Mouse (Mus musculus): Measurements from ENCODE around the gene Nhsl1.

The Nhsl1 gene

DNA sequence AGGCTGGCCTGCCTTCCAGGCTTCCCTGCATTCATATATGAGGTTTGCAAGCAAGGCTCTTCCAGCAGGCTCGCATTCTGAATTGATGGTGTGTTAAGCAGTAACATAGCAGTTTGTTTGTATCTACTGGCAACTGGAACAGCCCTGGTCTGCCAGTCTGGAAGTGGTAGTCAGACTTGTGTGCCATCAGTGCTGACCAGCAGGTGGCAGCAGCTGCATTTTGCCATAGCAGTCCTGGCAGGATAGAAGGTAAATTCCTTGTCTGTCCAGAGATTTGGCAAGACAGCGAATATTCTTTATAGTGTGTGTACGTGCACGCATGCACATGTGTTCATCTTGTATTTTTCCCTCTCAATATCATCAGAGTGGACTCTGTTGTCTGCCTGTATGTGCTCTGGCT lies 134.6 kb downstream of the Nhsl1 start:
- peak; percentile 83 for DNase-seq

DNA sequence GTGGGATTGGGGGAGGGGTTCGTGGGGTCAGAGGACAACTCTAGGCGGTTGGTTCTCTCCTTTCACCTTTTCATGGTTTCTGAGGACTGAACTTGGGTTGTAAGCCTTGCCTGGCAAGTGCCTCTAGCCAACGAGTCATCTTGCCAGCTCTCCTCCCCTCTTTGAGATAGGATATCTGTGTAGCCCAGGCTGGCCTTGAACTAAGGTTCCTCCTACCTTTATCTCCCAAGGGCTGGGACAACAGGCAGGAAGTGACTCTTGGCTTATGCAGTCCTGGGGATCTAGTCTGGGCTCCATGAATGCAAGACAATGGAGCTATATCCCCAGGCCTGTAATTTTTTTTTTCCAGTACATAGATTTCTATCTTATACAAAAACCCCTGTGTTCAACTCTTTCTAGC lies 135.4 kb downstream of the Nhsl1 start:
- no peak for DNase-seq

DNA sequence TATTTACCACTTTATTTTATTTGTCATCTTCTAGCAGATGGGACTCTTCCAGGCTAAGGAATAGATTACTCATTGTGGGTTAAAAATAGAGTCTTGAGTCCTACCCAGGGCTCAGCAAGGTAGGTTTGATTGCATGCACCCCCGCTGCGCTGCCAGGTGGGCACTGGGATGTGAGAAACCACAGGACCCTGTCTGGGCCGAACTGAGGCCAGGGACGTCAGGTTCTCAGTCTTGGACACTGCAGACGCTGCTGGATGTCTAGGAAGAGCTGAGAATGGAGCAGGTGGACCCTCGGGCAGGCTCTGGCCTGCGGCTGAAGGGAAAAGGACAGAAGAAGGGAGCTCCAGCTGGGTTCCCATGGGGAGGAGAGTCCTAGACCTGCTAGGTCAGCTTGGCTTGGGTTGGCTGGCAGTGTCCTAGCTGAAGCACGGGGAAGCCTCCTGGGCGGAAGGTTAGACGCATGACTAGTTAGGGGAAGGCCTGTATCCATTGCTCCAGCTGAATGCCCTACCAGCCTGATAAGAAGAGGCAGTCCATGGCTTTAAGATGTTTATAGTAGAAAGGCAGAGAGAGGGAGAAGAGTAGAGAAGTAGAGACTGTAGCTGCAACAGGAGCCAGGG lies 136.6 kb downstream of the Nhsl1 start:
- DNase-seq, result no peak

DNA sequence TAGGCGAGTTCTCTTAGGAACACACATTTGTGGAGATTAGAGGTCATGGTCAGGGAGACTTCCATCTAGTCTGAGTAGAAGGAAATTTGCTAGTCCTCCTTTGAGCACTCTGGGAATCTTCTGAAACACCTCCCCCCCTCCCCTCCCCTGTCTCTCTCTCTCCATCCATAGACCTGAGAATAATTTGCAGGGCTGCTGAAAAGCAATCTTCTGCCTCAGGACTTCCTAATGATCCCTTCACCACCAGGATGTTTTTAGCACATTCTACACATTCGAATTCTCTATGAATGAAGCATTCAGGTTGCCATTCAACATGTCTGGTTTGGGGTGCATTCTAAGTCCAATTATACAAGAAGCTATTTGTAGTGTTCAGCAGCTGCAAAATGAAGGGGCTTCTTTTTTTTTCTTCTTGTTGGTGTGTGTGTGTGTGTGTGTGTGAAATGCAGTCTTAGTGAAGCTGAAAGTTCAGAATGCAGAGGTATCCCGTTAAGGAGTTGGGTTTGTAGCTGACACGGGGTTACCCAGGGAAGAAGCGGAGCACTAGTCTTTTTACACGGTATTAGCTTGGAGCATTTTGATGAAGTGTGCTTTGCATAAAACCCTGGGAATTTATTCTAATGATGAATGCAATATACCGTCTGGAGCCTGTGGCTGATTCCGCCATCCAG lies 139.2 kb downstream of the Nhsl1 start:
- DNase-seq, result no peak

DNA sequence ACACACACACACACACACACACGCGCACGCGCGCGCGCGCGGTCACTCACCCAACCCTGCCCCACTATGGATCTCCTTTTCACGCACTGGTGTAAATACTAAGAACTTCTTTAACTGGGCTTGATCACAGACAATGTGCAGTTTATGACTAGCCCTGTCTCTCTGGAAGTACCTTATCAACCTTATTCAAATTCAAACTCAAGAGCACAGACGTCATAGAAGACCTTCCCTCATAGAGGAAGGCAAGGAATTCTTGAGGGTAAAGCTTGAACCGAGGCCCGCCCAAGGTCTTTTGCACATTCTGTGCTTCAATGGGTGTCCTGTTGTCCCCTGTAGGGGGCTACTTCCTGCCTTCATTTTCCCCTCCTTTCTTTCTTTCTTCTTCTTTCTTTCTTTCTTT lies 142.6 kb downstream of the Nhsl1 start:
- no peak for DNase-seq

DNA sequence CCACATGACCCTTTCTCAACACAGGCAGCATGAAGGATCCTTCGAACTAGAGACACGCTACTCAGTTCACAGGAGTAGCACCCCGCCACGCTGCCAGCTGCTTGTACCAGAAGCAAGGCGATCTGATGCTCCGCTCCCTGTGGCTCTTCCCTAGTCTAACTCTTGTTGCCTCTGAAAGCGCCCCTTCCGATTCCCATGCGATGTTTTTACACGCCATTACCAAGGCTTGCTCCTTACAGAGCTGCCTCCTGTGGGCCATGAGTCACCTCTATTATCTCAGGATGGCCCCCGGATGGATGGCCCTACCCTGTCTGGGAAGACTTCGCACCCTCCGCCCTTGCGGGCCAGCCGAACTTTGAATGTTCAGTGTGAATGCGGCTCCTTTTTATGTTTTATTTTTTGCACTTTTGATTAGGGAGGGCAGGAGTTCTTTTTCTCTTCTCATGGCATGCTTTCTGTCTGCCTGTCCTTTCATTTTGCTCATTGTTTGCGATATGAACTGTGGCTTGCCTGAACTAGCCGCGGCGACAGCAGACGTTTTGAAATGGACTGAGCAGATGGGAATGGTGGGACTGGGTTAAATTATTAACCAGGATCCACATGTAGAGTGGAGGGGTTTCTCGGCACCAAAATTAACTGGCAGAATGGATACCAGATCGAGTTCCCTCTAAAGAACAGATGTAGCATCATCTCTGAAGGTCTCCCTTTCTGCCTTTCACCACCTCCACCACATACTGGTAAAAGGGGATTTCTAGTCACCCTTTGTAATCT lies 144.5 kb downstream of the Nhsl1 start:
- DNase-seq, result peak; percentile 26

DNA sequence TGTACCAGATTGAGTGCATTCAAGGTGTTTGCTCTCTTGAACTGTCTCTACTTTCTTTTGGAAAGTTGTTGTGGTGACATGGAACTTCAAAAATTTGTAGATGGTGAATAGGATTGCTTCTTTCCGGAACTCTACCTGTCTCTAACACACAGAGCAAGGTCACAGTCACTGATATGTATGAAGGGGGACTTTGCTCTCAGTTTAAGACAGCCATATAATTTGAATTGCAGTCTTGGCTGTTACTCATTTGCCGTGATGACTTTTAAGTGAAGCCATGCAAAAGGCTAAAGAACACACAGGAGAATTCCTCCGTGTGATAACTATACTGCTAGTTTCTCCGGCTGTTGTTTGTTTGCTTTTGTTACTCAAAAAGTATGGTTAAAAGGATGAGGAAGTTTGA lies 149.6 kb downstream of the Nhsl1 start:
- no peak for DNase-seq

DNA sequence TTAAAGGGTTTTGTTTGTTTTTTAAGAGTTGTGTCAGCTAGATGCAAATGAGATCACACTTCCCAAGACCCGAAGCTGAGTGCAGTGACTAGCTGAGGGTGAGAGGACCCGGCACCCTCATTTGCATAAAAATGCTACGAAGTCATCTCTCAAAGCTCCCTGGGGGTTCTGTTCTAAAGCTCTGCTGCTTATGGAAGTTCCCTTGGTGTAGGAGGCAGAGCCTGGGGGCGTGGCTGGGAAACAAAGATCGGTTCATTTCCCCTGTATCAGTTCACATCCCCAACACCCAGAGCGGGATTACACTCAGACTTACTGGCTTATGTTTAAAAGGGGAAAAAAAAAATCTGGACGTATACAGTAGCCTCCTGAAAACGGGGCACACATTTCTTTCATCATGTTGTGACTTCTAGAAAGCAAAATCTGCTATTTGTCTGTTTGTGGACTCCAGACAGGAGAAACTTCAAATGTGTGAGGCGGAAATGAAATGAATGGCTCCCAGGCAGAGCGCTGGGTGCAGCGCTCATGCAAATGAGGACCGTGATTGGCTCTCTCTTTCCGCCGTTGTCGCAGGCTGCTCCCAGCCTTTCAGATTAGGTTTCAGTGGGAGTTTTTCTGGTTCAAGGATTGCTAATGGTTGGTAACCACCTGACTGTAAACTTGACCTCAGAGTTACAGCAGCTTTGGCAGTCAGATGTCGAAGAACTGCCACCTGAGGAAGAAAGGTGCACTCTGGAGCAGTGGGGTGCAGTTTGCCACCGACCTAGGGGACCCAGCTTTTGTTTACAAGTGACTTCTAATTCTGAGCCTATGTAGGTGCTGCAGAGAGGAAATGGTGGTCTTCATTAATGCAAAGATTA lies 150.7 kb downstream of the Nhsl1 start:
- peak; percentile 87 for DNase-seq

DNA sequence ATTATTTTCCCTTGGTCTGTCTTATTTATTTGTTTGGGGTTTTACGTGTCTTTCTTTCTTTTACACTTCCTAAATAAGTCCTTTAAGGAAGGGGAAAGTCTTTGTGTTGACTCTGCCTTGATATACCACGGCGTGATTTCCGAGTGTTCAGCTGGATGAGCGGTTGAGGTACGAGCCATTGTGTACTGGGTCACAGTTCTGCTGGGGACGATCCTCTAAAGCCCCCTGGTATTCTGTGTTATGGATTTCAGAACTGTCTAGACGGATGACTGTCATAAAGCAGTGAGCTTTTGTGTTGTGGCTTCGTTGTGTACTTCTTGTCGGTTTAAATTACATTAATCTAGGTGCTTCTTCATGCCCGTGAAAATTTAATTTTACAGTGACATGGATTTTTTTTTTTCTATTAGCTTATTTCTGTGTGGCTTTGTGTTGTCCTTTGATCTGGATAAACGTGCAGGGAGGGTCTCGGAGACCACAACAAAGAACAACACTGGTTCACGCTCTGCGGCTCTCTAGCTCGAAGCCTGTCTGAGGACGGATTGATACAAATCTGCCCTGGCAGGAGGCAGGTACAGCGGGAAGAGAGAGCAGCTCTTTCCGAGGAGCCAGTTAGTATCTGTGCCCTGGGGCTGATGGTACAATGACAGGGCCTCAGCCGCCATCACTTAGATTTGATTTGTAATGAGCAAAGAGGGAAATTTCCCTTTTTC lies 151.7 kb downstream of the Nhsl1 start:
- DNase-seq, result peak; percentile 49

DNA sequence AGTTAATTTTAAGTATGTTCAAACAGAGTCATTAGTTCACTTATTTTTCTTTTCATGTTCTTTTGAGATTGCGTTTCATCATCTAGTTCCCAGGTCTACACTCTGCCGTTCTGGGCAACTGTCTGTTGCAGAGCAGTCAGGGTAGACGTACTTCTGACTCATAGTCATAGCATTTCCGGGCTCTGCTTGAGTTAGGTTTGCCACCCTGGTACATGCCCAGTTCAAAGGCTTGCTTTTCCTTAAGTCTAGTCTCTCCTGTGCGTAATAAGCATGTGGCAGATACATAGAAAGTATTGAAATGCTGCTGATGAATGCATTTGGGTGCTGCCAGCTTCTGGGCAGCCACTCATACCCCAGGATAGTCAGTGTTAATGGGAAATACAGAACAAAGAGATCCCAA lies 152.9 kb downstream of the Nhsl1 start:
- DNase-seq, result no peak

DNA sequence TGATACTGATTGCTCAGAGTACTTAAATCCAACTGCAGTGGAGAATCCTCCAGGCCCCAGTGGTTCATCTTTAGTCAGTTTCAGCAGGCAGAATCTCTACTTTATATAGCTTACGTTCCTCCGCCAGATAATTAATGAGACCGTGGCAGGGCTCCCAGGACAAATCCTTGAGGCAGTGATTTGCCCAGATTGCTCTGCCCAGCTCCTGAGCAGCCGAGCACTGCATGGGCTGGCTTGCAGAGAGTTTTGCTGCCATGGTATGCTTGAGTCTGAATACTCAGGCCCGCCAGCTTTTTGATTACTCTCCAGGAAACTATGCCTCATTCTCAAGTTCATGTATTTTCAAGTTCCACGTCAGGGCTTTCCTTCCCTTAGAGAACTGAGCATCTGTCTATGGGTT lies 156.3 kb downstream of the Nhsl1 start:
- no peak for DNase-seq

DNA sequence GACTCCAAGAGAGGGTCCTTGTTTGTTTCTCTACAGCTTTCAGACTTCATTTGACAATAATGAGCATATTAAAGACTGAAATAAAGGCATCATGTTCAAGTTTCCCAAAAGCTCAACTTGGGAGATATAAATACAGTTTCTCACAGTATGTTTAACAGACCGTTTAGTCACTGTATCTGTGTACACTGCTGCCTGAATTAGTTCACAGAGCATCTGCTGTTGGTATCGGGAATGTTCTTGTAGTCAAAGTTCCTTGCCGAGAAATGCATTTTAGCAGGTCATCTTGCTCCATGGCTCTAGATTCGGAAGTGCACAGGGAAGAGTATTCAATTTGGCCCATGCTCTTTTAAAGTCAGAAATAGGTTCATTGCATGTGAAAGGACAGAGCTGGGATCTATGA lies 159.5 kb downstream of the Nhsl1 start:
- DNase-seq, result no peak

DNA sequence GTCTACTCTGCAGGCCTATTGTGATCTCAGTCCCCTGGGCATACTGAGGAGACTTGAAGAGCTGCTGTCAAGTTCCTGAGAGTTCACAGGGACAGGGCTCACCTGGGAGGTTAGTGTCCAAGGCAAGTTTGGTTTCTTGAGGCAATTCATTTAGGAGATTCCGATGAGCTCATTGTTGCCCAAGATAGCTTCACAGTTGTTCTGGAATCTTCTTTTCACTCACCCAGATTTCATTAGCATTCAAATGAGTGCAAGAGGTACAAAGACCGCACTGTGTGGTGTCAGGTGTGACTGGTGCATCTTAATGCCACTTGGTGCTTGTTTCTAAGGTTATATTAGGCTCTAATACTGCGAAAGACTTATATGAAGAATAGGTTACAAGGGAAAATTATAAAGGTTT lies 160.5 kb downstream of the Nhsl1 start:
- DNase-seq, result no peak

DNA sequence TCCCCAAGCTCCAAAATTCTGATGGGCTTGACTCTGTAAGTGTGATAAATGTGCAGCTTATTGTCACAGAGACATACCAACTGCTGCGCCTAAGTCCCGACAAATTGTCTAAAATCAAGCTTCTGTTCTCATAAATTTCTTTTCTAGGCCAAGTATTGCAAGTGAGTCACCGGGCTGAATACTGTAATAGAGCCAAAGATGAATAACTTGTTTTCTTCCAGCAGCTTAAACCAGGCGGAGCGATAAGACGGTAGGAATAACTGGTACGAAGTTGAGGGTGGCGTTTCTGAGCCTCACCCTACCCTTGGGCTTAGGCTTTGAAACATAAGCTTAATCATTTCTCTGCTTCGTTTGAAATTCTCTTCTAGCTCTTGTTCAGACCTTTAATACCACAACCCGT lies 162.1 kb downstream of the Nhsl1 start:
- no peak for DNase-seq

DNA sequence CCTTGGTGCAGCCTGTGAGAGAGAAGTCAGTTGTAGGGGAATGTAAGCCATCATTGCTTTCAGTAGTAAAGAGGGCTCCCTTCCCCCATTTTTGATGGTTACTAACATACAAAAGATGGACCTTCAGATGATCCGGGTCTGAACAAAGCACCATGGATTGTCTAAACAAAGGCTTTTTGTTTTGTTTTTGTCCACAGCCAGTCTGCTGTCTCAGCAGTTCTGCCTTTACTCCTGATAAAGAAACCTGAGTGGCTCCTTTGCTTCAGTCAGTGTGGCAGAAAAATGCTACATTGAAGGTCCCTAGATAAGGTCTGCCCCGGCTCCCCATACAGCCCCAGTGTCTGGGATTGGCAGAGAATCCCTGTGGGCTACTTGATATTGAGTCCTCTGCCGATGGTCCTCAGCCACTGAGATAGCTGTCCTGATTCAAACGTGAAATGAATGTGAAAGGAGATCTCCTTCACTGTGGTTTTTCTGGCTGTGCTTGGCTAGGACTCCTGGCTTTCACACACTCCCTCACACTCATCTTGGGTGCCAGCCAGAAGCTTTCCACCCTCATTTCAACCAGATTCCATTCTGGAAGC lies 163.9 kb downstream of the Nhsl1 start:
- DNase-seq, result peak; percentile 29

DNA sequence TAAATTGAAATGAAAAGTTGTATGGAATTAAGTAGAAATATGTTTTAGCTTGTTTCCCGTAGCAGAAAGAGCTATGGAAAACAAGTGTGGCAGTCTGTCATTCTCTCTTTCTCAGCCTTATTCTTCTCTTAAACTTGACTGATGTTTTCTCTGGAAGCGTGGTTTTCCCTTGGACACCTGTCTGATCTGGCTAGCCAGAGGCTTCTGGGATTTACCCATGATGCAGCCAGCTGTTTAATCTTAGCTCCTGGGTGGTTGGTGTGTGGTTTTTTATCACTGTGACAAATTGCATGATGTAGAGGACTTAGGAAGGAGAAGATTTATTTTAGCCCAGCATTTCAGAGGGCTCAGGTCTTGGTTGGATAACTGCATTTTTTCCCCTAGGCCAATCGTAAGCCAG lies 164.9 kb downstream of the Nhsl1 start:
- DNase-seq, result no peak

DNA sequence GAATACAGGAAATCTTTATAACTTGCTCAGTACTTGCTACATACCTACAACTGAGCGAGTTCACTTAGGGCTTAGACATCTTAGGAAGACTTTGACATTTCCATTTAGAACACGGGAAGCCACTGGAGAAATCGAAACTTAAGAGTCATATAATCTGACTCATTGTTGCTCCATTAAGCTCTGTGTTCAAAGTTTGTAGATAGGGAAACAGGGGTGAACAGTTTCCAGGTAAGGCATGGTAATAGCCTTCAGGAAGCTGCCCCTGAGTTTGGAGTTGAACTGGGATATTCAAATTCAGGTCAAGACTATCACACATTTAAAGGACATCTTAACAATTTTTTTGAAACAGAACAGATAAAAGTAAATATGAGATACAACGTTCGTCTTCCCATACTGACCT lies 165.9 kb downstream of the Nhsl1 start:
- DNase-seq, result no peak

DNA sequence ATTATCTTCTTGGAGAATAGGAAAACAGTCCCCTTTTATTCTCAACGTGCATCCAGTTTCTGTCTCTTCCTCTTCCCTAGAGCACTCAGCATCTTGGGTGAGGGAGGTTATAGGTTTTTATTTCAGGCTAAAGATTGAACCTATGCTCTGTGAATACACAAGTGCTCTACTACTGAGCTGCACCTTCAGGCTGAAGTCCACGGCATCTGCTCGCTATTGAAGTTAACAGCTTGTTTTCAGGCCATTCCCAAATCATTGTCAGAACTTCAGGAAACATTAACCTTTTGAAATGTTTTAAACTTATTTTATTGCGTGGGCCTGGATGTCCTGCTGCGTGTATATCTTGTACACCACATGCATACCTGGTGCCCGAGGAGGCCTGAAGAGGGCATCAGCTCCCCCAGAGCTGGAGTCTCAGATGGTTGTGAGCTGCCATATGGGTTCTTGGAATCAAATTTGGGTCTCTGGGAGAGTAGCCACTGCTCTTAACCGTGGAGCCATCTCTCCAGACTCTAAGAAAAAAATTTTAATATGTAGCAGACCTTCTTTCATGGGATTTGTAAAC lies 169.5 kb downstream of the Nhsl1 start:
- no peak for DNase-seq

DNA sequence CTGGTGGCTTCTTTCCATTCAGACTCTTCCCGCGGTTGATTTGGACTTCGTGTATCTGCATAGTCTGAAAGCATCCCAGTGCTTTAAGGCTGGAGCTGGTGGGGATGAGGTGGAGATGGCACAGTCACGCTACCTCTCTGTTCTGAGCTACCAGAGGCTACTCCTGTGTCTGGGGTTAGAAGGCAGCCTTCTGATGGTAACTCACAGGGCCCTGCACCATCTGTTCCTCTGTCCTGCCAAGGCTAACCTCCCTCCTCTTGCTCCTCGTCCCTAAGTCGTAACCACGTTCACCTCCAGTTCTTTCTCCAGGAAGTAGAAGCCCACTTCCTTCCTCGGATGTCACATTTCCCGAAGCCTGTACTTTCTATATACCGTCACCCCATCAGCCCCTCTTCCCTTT lies 171.2 kb downstream of the Nhsl1 start:
- DNase-seq, result no peak

DNA sequence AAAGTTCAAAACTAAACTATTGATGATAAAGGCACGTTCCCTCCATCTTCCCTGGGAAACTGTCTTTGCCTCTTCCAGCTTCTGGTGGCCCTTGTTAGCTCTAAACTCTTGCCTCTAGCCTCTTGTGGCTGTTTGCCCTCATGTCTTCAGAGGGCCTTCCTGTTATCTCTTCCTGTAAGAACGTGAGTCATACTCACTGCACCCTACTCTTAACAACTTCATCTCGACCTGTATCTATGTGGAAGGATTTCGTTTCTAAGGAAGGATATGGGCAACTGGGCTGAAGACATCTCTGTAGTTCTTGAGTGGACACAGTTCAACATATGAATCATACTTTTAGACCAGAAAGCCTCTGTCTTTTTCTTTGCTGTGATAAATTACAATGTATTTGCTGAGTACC lies 173.2 kb downstream of the Nhsl1 start:
- DNase-seq, result no peak

DNA sequence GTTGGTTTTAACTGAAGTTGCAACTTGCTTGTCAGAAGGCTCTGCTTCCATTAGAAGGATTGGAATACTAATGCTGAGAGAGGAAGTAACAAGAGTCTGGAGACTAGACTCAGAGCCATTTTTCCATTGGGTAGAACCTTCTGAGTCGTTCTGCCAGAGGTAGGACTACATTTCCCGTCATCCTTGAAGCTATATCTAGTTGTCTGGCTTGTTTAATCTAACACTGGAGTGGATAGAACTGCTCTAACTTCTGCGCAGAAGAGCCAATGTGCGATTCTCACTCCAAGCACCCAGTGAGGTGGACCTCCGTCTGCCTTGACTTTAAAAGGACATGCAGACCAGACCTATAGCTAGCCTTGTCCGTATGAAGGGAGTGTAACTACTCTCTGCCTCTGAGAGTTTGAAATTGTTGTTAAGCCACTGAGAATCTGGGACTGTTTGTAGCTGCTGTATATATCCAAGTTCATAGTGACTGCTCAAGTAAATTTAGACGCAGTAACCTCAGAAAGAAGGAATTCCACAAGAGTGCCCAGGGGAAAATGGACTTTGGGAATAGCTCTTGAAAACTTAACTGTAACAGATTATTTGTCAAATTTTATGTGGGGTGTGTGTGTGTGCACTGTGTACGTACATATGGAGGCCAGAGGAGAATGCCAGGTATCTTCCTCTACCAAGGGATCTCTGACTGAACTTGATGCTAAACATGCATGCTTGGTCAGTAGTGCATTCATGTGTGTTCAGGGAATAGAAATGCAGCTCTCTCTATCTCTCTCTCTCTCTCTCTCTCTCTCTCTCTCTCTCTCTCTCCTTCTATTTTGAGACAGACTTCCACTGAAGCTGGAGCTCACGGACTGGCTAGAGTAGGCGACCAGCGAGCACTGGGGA lies 174.5 kb downstream of the Nhsl1 start:
- no peak for DNase-seq
